Mouse (Mus musculus): ENCODE measurements around the gene Irf9. TPM values are rescaled to one million over a fixed set of nuclear protein-coding genes. Genes with fewer than 3 reads are reported as not detected.
A peak's percentile ranks its signal among the peaks of the same experiment; 100 is the strongest.

Irf9 gene
- polyA plus RNA-seq, 1 experiment from 2014 or later: 14.7 TPM

DNA sequence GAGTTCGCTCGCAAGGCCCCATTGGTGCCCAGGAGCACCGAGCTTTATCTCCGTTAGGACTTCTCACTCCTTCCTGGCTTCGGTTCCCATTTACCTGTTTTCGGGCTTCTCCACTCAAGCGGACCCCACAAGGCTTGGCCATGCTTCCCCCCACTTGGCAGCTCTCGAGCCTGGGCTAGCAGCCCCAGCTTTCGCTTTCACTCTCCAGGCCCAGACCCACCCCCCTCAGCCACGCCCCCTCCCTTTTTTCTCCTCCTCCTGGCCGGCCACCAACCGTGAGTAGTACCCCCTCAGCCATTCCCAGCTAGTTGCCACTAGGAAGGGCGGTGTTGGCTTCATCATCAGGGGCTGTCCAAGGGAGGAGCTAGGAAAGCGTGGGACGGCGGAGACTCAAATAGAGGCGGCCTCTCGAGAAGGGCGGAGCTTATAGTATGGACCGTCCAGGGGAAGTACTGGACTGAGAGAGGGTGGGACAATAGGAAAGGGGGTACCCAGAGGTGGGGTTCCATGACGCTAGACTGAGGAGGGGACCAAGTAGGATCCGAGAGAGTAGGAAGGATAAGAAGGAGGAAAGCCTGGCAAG lies 12.5 kb upstream of the Irf9 start, which contains the start of gene Psme2:
Gene Psme2, minus strand, starts transcription at position 366 of the 583 bp plus-strand sequence.
- peak; percentile 38 for TF ChIP-seq CTCF (IDR thresholded peaks at IDR 0.05; ENCODE audit: low read depth)
- TF ChIP-seq EP300 (optimal IDR thresholded peaks at IDR 0.05): no peak
- under 1% methylated on average over 22 of the region's 22 CpGs for WGBS
- H3K36me3 ChIP-seq (ENCODE audit: control insufficient read depth, insufficient read depth, low read length): peaks cover 4% of the 10 kb centered on the region

DNA sequence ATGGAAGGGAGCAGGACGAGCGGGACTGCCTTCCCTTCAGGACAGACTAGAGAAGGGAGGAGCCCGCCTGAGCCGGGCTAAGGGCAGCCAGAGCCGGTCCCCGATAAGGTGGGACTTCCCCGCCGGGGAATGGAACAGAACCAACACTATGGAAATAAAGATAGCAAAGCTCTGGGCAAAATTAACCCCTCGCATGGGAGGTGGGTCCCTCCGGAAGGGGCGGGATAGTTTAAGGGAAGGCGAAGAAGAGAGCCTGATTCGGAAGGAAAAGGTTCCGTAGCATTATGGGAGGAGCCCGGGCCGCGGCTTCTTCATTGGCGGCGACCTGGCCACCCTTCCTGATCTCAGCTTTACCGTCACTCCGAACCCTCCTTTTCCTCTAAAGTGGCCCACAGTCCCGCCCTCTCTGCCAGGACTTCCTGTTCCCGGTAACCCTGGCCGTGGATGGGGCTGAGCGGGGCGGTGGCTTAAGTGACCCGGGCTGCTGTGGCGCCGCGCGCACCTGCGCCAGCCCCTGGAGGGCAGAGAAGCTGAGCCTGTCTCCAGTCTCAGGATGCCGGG lies 12.0 kb upstream of the Irf9 start, which contains the start of gene Rnf31:
Gene Rnf31, plus strand, starts transcription at position 378 of the 561 bp plus-strand sequence.
- TF ChIP-seq EP300 (optimal IDR thresholded peaks at IDR 0.05) (no peak), CTCF (IDR thresholded peaks at IDR 0.05; ENCODE audit: low read depth) (no peak; the same call in 1 of the 2 replicates)
- Histone ChIP-seq H3K36me3 (ENCODE audit: control insufficient read depth, insufficient read depth, low read length) (peaks cover 10% of the 10 kb centered on the region), H3K4me1 (replicated peaks; ENCODE audit: control insufficient read depth, insufficient read depth) (peaks cover 2% of the 10 kb centered on the region; the same call in 1 of the 2 replicates), H3K27me3 (ENCODE audit: control insufficient read depth, insufficient read depth, low read length) (no peaks in the 10 kb centered on the region), H3K9me3 (ENCODE audit: control insufficient read depth, low read length) (no peaks in the 10 kb centered on the region), H3K9ac (ENCODE audit: low read length) (peak within 1 kb of the TSS; percentile 91), H3K27ac (replicated peaks) (peak within 1 kb of the TSS; percentile 96), H3K4me2 (replicated peaks; ENCODE audit: low read depth) (peak within 1 kb of the TSS; percentile 96), H3K4me3 (ENCODE audit: low read depth, low read length) (peak within 1 kb of the TSS; percentile 72)
- ATAC-seq (ENCODE audit: low FRiP score, low TSS enrichment): peak; percentile 93
- DNase-seq (ENCODE audit: low spot score): peak; percentile 97
- WGBS: under 1% methylated on average over 33 of the region's 33 CpGs

More for the DNA sequence above, 12.5 kb upstream of the Irf9 start, which contains the start of gene Psme2:
- Histone ChIP-seq H3K9me3 (ENCODE audit: control insufficient read depth, low read length) (no peaks in the 10 kb centered on the region), H3K4me2 (replicated peaks; ENCODE audit: low read depth) (peak within 1 kb of the TSS; percentile 96), H3K9ac (ENCODE audit: low read length) (peak within 1 kb of the TSS; percentile 91), H3K27ac (replicated peaks) (peak within 1 kb of the TSS; percentile 96), H3K27me3 (ENCODE audit: control insufficient read depth, insufficient read depth, low read length) (no peaks in the 10 kb centered on the region), H3K4me1 (replicated peaks; ENCODE audit: control insufficient read depth, insufficient read depth) (peaks cover 2% of the 10 kb centered on the region; the same call in 1 of the 2 replicates), H3K4me3 (ENCODE audit: low read depth, low read length) (peak within 1 kb of the TSS; percentile 72)
- ATAC-seq (ENCODE audit: low FRiP score, low TSS enrichment) (peak; percentile 94), DNase-seq (ENCODE audit: low spot score) (peak; percentile 96)

DNA sequence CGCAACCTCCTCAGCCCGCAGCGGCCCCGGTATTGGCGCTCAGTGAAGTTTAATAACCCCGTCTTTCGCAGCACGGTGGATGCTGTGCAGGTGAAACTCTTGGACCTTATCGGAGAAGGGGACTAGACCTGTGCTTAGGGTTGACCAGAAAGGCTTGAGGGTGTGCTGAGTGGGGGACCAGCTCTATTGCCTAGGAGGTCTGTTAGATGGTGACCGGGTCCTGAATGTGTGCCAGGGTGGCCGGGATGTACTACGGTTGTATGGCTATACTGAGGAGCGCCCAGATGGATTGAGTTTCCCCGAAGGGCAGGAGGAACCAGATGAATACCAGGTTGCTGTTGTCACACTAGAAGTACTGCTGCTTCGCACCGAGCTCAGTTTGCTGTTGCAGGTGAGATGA lies 11.1 kb upstream of the Irf9 start:
- 3% methylated on average over 16 of the region's 16 CpGs for WGBS

DNA sequence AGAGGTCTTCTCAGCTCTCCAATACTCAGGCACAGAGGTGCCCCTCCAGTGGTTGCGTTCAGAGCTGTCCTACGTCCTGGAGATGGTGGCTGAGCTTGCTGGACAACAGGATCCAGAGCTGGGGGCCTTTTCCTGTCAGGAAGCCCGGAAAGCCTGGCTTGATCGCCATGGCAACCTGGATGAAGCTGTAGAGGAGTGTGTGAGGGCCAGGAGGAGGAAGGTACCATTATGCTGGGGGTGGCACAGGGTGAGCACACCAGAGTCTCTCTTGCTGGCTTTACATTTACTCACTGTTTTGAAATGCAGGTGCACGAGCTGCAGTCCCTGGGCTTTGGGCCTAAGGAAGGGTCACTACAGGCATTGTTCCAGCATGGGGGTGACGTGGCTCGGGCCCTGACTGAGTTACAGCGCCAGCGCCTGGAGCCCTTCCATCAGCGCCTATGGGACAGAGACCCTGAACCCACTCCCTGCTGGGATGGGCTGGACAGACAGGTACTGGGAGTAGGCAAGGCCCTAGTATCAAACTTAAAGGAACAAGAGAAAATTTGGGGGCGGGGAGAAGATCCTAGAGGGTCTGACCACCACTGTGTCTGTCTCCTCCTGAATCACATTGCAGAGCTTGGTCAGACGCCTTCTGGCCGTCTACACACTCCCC lies 7.2 kb upstream of the Irf9 start:
- H3K36me3 ChIP-seq (ENCODE audit: control insufficient read depth, insufficient read depth, low read length): peaks cover 32% of the 10 kb centered on the region
- DNase-seq (ENCODE audit: low spot score): no peak
- TF ChIP-seq CTCF (IDR thresholded peaks at IDR 0.05; ENCODE audit: low read depth) (no peak), EP300 (optimal IDR thresholded peaks at IDR 0.05) (no peak)
- H3K27ac ChIP-seq (replicated peaks): no peak overlapping the region
- H3K9me3 ChIP-seq (ENCODE audit: control insufficient read depth, low read length): no peaks in the 10 kb centered on the region
- no peak overlapping the region for H3K4me3 ChIP-seq (ENCODE audit: low read depth, low read length)
- H3K4me1 ChIP-seq (replicated peaks; ENCODE audit: control insufficient read depth, insufficient read depth): peaks cover 2% of the 10 kb centered on the region; the same call in 1 of the 2 replicates
- no peak overlapping the region for H3K9ac ChIP-seq (ENCODE audit: low read length)
- H3K27me3 ChIP-seq (ENCODE audit: control insufficient read depth, insufficient read depth, low read length): no peaks in the 10 kb centered on the region
- no peak overlapping the region for H3K4me2 ChIP-seq (replicated peaks; ENCODE audit: low read depth)
- WGBS: 86% methylated on average over 13 of the region's 13 CpGs
- no peak for ATAC-seq (ENCODE audit: low FRiP score, low TSS enrichment)

More for the DNA sequence above, 11.1 kb upstream of the Irf9 start:
- peaks cover 2% of the 10 kb centered on the region; the same call in 1 of the 2 replicates for H3K4me1 ChIP-seq (replicated peaks; ENCODE audit: control insufficient read depth, insufficient read depth)
- H3K27ac ChIP-seq (replicated peaks): peak overlapping the region; percentile 96
- TF ChIP-seq CTCF (IDR thresholded peaks at IDR 0.05; ENCODE audit: low read depth) (no peak), EP300 (optimal IDR thresholded peaks at IDR 0.05) (no peak)
- H3K9ac ChIP-seq (ENCODE audit: low read length): peak overlapping the region; percentile 91
- peaks cover 17% of the 10 kb centered on the region for H3K36me3 ChIP-seq (ENCODE audit: control insufficient read depth, insufficient read depth, low read length)
- H3K27me3 ChIP-seq (ENCODE audit: control insufficient read depth, insufficient read depth, low read length): no peaks in the 10 kb centered on the region
- H3K4me2 ChIP-seq (replicated peaks; ENCODE audit: low read depth): peak overlapping the region; percentile 96
- ATAC-seq (ENCODE audit: low FRiP score, low TSS enrichment) (no peak), DNase-seq (ENCODE audit: low spot score) (peak; percentile 40)
- H3K9me3 ChIP-seq (ENCODE audit: control insufficient read depth, low read length): no peaks in the 10 kb centered on the region
- peak overlapping the region; percentile 72 for H3K4me3 ChIP-seq (ENCODE audit: low read depth, low read length)

DNA sequence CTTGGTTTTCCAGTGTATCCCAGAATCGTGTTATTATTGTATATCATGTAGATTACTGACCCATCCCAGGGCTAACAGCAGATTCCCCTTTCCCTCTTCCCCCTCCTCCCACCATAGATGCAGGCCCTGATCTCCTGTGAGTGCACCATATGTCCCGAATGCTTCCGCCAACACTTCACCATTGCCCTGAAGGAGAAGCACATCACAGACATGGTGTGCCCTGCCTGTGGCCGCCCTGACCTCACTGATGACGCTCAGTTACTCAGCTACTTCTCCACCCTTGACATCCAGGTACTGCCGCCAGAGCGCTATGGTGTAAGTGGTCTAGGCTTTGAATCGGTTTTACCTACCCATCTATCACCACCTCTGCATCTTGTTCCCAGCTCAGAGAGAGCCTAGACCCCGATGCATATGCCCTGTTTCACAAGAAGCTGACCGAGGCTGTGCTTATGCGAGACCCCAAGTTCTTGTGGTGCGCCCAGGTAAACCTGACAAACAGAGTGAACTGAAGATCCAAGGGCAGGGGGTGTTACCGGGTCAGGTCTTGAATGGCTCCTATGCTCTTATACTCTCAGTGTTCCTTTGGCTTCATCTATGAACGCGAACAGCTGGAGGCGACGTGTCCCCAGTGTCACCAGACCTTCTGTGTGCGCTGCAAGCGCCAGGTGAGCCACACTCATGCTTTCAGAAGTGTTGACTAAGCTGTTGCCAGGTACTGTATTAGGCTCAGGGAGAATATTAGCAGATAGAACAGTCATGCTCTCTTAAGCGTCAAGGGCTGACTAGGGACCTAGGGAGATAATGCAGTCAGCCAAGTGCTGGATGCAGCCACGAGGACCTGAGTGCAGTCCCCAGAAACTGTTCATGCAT lies 4.6 kb upstream of the Irf9 start:
- H3K27ac ChIP-seq (replicated peaks): no peak overlapping the region
- TF ChIP-seq CTCF (IDR thresholded peaks at IDR 0.05; ENCODE audit: low read depth) (no peak), EP300 (optimal IDR thresholded peaks at IDR 0.05) (no peak)
- peaks cover 32% of the 10 kb centered on the region for H3K36me3 ChIP-seq (ENCODE audit: control insufficient read depth, insufficient read depth, low read length)
- no peak overlapping the region for H3K4me3 ChIP-seq (ENCODE audit: low read depth, low read length)
- no peak overlapping the region for H3K9ac ChIP-seq (ENCODE audit: low read length)
- no peak overlapping the region for H3K4me2 ChIP-seq (replicated peaks; ENCODE audit: low read depth)
- no peaks in the 10 kb centered on the region for H3K4me1 ChIP-seq (replicated peaks; ENCODE audit: control insufficient read depth, insufficient read depth)
- no peaks in the 10 kb centered on the region for H3K27me3 ChIP-seq (ENCODE audit: control insufficient read depth, insufficient read depth, low read length)
- ATAC-seq (ENCODE audit: low FRiP score, low TSS enrichment): no peak
- no peak for DNase-seq (ENCODE audit: low spot score)
- 94% methylated on average over 21 of the region's 21 CpGs for WGBS
- no peaks in the 10 kb centered on the region for H3K9me3 ChIP-seq (ENCODE audit: control insufficient read depth, low read length)

Measured in stomach, postnatal 0 days (tissue).